Mouse (Mus musculus) kidney, adult 8-10 months (tissue): ENCODE results near the gene Tmem43.

Experiments used
- DNase-seq, 2 experiments: peaks; one replicate each; pipeline ENCODE4 v3.0.0; 2022

The Tmem43 gene

DNA sequence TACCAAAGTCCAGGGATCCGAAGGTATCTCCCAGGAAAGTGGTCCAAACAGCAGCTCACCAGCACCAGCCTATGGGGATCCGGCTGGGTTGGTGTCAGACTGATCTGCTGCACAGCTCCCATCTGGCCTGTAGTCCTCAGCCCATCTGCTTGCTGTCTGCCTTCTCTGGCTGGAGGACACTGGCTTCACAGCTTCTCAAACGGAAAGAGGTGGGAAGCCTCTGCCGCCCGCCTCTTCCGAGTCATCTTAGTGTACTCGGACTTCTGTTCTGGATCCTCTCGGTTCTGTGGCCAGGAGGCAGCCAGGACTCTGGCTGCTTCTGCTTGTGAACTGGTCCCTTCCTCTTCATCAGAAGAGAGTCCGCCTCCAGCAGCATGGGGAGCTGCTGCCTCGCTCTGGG lies 16.4 kb downstream of the Tmem43 start:
- DNase-seq: no peak

GRCm38 (mm10) chr6:91491004-91491403 lies 17.5 kb downstream of the Tmem43 start:
- DNase-seq: no peak

DNA sequence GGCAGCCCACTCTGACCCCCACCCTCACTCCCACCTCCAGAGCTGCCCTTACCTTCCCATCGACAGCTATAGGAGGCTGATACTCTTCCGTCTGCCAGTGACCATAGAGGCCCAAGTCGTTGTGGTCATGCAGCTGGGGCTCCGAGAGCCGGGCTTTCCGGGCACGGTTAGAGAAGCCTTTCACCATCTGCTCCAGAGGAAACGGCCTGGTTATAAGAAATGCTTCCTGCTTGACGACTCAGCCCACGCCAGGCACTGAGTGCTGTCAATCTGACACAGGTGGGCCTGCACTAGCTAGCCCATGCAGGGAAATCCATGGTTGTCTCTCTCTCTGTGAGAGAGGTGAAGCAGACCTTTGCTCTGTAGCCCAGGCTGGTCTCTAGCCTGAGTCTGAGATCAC lies 19.6 kb downstream of the Tmem43 start:
- DNase-seq: no peak

- peak; percentile 31 to 36 for DNase-seq
Measured at GRCm38 (mm10) chr6:91494526-91494925, 21.0 kb downstream of the Tmem43 start.

- no peak for DNase-seq
Measured at GRCm38 (mm10) chr6:91503302-91503701, 29.8 kb downstream of the Tmem43 start.

- DNase-seq: no peak
Measured at GRCm38 (mm10) chr6:91506036-91506435, 32.5 kb downstream of the Tmem43 start.

DNA sequence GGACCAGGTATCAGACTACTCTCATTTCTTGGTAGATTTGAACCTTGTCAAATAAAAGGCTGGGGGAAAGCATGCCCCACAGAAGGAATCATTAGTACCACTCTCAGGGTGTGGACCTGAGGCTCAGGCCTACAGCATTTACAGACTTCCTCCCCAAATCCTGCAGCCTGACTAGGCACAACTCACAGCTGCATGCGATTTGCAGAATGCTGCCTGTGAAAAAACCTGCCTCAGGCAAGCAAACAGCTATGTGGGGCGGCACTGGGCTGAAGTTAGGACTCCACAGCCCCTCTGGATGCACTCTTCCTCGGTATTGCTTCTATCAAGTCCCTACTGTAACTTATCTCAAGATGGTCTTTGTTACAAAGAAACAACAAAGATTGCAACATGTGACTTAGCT lies 34.5 kb downstream of the Tmem43 start:
- DNase-seq: no peak

DNA sequence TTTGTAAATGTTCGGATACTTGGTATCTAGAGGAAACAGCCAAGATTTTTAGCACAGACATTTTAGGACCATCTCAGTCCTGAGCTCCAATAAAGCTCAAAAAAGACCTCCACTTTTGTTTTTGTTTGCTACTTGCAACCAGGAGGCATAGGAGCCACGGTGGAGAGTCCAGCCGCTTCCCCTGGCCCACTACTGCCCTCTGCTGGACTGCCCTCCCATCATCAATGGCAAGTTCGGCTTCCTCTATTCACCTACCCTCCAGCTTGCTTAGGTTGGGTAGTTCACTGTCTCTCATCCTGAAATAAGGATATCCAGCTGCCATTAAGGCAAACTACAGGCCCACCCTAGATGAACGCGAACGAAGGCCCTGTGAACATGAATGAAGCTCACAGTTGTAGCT lies 35.8 kb downstream of the Tmem43 start:
- DNase-seq: peak; percentile 51 to 69

DNA sequence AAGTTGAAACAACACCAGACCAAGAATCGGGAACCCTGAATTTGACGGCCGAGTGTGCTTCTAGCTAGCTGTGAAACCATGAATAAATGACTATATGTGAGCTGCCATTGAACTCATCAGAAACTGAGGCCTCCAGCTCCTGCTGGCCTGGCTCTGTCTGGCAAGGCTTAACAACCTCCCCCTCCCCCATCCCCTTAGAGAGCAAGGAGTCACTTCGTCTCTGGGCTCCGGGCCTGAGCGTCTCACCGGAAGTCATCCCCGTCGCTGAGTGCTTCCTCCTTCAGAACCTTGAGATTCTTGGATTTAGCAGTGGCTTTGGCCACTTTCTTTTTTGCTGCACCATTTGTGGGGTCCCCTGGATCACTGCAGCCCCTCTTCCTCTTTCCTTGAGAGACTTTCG lies 36.7 kb downstream of the Tmem43 start:
- no peak for DNase-seq

- no peak for DNase-seq
Measured at GRCm38 (mm10) chr6:91514135-91514534, 40.6 kb downstream of the Tmem43 start.

DNA sequence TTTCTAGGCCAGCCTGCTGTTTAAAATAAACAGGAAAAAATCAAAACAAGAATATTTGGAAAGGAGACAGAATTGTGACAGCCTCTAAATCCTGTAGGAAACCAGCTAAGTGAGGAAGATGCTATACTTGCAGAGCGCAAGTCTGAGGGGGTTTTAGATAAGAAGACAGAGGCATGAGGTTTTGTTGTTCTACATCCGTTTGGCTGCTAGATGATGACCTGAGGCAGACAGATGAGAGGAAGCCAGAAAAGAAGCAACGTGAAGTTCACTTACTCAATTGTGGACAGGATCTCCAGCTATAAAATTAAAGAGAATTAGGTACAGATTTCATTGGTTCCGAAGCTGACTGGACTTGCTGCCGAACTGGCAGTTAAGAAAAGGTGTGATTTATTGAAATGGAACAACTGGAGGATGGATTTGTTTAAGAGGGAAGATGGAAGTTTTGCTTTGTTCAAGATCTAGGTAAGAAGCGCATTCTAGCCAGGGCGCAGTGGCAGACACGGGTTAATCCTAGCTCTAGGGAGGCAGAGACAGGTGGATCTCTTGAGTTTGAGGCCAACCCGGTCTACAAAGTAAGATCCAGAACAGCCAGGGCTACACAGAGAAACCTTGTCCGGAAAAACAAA lies 41.3 kb downstream of the Tmem43 start:
- no peak for DNase-seq

GRCm38 (mm10) chr6:91515545-91516449 lies 42.3 kb downstream of the Tmem43 start, which contains the start of the genes Xpc and Lsm3:
Gene Xpc, minus strand, starts transcription at chr6:91515888.
Gene Lsm3, plus strand, starts transcription at chr6:91515928.
- DNase-seq: peak; percentile 97 to 99

GRCm38 (mm10) chr6:91518454-91519020 lies 45.0 kb downstream of the Tmem43 start:
- DNase-seq: no peak

- no peak for DNase-seq
Measured at GRCm38 (mm10) chr6:91522816-91523215, 49.3 kb downstream of the Tmem43 start.

DNA sequence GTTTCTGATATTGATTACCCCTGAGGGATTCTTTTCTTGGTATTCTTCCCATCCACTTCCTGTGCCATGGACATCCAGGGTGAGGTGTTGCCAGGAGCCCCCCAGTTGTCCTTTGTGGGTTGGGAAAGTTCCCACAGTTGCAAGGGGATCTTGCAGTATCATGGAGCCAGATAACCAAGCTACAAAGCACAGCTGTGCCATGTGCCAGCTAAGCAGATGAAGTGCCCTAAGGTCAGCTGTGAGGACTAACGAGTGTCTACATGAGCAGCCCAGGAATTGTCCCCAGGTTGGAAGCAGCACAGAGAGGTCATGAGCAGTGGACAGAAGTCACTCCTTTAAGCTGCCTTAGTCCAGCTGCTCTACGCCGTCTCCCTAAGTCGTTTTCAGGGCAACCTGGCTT lies 52.0 kb downstream of the Tmem43 start:
- no peak for DNase-seq

DNA sequence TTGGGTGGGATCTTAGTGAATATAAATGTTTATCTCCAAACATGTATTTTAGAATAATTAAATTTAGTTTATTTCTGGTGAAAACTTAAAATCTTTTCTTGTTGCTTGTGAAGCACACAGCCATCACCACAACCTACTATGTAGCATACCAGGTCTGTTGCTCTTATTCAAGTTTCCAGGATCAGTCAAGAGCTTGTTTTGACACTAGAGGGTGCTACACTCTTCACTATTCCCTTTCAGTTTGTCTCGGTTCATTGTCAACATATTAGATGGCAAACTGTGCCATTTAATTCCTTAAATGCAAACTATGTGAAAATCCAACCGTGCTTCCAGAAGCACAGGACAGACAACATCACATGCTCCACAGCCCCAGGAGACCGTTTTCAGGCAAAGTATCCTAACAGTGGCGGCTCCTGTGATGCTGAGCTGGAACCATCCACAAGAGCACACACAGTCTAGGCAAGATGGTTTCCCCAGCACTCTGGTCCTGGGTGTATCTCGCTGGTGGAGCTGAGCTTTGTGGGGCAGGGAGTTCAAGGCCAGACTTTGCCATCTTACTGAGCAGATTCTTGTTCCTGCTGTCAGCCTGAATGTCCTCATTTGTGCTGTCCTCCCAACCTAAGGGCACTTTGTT lies 53.8 kb downstream of the Tmem43 start:
- DNase-seq: peak in 1 of 2 experiments; percentile 57

- DNase-seq: peak in 1 of 2 experiments; percentile 47
Measured at GRCm38 (mm10) chr6:91528265-91528664, 54.8 kb downstream of the Tmem43 start.

DNA sequence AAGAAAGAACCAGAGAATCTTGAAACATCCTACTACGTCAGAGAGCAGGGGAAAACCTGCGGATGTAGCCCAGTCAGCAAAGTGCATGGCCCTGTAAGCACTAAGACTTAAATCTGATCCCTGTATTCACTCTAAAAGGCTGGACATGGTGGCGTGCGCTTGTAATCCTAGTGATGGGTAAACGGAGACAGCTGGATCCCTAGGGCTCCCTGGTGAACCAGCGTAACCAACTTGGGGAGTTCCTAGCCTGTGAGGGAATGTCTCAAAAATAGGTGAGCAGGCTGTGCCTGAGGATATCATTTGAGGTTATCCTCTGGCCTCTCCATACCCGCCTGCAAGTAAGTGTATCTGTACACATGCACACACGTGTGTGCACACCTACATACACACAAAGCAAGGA lies 57.2 kb downstream of the Tmem43 start:
- DNase-seq: no peak

- DNase-seq: no peak
Measured at GRCm38 (mm10) chr6:91531276-91531675, 57.8 kb downstream of the Tmem43 start.

- no peak for DNase-seq
Measured at GRCm38 (mm10) chr6:91532661-91533060, 59.2 kb downstream of the Tmem43 start.

DNA sequence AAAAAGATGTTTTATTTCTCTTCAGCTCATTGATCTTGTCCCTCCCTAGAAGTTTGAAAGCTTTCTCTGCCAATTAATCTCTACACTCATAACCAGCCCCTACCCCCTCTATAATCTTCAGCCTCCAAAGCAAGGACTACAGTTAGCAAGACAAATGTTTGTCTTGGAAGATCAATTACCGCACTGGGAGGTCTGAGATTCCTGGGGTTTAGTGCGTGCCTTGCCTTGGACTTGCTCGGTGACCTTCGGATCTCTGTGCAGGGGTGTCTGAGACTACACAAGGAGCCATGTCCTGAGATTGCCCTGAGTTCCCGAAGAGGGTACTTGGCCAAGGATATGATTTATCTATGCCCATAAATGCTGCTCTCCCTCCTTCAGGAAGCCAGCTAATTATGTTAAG lies 59.9 kb downstream of the Tmem43 start:
- peak; percentile 81 to 88 for DNase-seq

DNA sequence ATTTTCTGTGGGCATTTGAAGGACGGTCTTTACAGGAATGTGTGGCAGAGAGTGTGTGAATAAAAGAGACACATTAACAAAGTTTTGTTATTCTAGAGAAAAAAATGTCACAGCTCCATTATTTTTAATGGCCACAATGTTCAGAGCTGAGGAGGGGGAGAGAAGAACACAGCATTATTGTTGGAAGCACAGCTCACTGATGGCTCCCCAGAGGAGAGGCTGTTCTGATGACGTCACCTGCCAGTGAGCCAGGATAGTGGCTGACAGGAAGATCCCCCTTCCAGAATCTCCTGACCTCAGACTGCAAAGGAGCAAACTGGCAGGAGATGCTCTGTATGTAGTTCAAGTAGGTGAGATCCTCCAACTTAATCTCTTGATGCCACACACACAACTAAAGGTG lies 60.3 kb downstream of the Tmem43 start:
- no peak for DNase-seq

GRCm38 (mm10) chr6:91534268-91534667 lies 60.8 kb downstream of the Tmem43 start:
- DNase-seq: peak; percentile 78 to 81
